Mouse (Mus musculus): ENCODE measurements around the gene 4930442H23Rik. TPM values are rescaled to one million over a fixed set of nuclear protein-coding genes. Genes with fewer than 3 reads are reported as not detected.
"Not testable (repeated sequence)": the region's sequence is repeated elsewhere in the genome, so short reads cannot be mapped to it uniquely, and the experiment has no call there.

The 4930442H23Rik gene
- polyA plus RNA-seq, 1 experiment: not detected

DNA sequence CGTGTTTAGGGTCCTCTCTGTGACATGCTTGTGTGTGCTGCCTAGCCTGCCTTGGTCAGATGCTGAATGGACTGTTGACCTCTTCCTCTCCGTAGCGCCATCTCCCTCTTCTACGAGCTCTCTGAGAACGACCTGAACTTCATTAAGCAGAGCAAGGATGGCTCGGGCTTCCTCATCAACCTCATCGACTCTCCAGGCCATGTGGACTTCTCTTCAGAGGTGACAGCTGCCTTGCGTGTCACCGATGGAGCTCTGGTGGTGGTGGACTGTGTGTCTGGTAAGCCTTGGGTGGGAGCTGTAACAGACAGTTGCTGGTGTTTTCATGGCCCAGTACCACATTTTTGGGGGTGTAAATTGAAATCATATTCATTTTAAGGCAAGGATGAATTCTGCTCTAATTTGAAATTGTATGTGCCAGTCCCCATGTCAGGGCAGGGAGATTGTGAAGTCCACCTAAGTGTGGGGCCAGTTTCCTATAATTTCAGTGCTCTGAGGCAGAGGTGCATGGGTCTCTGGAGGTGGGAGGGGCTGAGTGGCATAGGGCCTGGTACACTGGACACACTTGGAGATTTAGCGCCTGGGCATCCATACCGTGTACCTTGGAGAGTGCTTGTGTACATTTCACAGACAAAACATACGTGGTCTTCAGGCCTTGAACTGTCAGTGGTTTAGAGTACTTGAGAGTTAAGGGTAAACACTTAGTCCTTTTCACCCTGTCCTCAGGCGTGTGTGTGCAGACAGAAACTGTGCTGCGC lies 5.5 kb downstream of the 4930442H23Rik start:
- H3K36me3 ChIP-seq (replicated peaks; ENCODE audit: low read length): peaks cover 54% of the 10 kb centered on the region
- peak overlapping the region; percentile 98 for H3K4me3 ChIP-seq (replicated peaks)
- no peaks in the 10 kb centered on the region for H3K27me3 ChIP-seq (replicated peaks)
- TF ChIP-seq GATA1 (IDR thresholded peaks at IDR 0.05; ENCODE audit: borderline replicate concordance, low read length): no peak
- TF ChIP-seq FLI1 (IDR thresholded peaks at IDR 0.05; ENCODE audit: low read length): no peak
- H3K4me1 ChIP-seq: peaks cover 85% of the 10 kb centered on the region
- H3K9me3 ChIP-seq: no peaks in the 10 kb centered on the region

DNA sequence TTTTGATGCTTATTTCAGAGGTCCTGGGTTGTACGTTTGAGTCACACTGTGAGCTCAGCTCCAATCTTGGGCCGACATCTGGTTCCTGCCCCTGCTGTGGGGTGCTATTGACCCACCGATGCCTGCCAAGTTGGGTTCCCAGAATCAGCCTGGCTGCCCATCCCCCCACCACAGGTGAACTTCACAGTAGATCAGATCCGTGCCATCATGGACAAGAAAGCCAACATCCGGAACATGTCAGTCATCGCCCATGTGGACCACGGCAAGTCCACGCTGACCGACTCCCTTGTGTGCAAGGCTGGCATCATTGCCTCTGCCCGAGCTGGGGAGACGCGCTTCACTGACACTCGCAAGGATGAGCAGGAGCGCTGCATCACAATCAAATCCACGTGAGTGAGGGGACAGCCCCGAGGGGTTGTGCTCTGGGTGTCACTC lies 6.1 kb downstream of the 4930442H23Rik start:
- Histone ChIP-seq H3K36me3 (replicated peaks; ENCODE audit: low read length) (peaks cover 53% of the 10 kb centered on the region), H3K4me1 (peaks cover 89% of the 10 kb centered on the region), H3K27me3 (replicated peaks) (no peaks in the 10 kb centered on the region), H3K4me3 (replicated peaks) (peak overlapping the region; percentile 98), H3K9me3 (no peaks in the 10 kb centered on the region)
- TF ChIP-seq FLI1 (IDR thresholded peaks at IDR 0.05; ENCODE audit: low read length) (no peak), GATA1 (IDR thresholded peaks at IDR 0.05; ENCODE audit: borderline replicate concordance, low read length) (no peak)

GRCm38 (mm10) chr10:81176466-81177271 lies 7.0 kb downstream of the 4930442H23Rik start, which contains the start of gene Eef2:
Gene Eef2, plus strand, starts transcription at chr10:81176631.
- Histone ChIP-seq H3K27me3 (replicated peaks) (no peaks in the 10 kb centered on the region), H3K36me3 (replicated peaks; ENCODE audit: low read length) (peaks cover 45% of the 10 kb centered on the region), H3K9me3 (no peaks in the 10 kb centered on the region), H3K4me3 (replicated peaks) (peak within 1 kb of the TSS; percentile 98), H3K4me1 (peaks cover 83% of the 10 kb centered on the region)
- TF ChIP-seq GATA1 (IDR thresholded peaks at IDR 0.05; ENCODE audit: borderline replicate concordance, low read length) (no peak), FLI1 (IDR thresholded peaks at IDR 0.05; ENCODE audit: low read length) (no peak)

GRCm38 (mm10) chr10:81175936-81176465 lies 7.6 kb downstream of the 4930442H23Rik start:
- Histone ChIP-seq H3K27me3 (replicated peaks) (no peaks in the 10 kb centered on the region), H3K4me3 (replicated peaks) (peak overlapping the region; percentile 98), H3K36me3 (replicated peaks; ENCODE audit: low read length) (peaks cover 39% of the 10 kb centered on the region), H3K4me1 (peaks cover 77% of the 10 kb centered on the region), H3K9me3 (no peaks in the 10 kb centered on the region)
- TF ChIP-seq GATA1 (IDR thresholded peaks at IDR 0.05; ENCODE audit: borderline replicate concordance, low read length): no peak
- TF ChIP-seq FLI1 (IDR thresholded peaks at IDR 0.05; ENCODE audit: low read length): no peak

- Histone ChIP-seq H3K36me3 (replicated peaks; ENCODE audit: low read length) (peaks cover 33% of the 10 kb centered on the region), H3K4me3 (replicated peaks) (peak overlapping the region; percentile 98), H3K4me1 (peaks cover 70% of the 10 kb centered on the region)
- H3K27me3 ChIP-seq (replicated peaks); H3K9me3 ChIP-seq: not testable (repeated sequence)
Observed at GRCm38 (mm10) chr10:81175345-81175701, 8.3 kb downstream of the 4930442H23Rik start.

DNA sequence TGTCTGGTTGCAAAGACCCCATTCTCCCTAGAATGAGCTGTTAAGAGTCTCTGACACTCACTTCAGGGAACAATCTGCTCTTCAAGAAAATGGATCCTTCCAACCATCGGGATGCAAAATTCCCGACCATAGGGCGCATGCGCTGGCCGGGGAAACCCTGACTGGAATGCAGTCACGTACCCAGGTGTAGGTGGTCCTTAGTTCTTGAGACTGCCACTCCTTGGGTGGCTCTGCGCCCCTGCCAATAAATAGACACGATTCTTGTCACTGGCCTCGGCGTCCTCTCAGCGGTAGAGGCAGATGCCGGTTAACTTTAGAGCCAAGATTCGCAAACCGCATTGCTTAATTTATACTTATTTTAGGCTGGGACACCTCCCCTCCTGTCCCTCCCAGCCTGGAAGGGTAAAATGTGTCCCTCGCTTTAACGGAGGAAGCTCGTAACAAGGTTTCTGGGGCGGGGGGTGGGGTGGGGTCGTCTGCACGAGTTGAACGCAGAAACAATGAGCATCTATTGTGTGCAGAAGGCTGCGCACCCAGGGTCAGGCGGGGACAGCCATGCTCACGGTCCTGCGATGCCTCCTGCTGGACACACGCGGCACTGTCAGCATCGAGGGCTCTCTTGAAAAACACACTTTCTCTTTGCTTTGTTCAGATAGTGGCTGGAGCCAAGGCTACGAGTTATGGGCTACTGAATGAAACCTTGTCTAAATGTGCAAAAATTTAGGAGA lies 8.9 kb downstream of the 4930442H23Rik start:
- Histone ChIP-seq H3K36me3 (replicated peaks; ENCODE audit: low read length) (peaks cover 27% of the 10 kb centered on the region), H3K27me3 (replicated peaks) (no peaks in the 10 kb centered on the region), H3K9me3 (no peaks in the 10 kb centered on the region), H3K4me3 (replicated peaks) (peak overlapping the region; percentile 89), H3K4me1 (peaks cover 65% of the 10 kb centered on the region)
- TF ChIP-seq FLI1 (IDR thresholded peaks at IDR 0.05; ENCODE audit: low read length) (no peak), GATA1 (IDR thresholded peaks at IDR 0.05; ENCODE audit: borderline replicate concordance, low read length) (no peak)

GRCm38 (mm10) chr10:81173132-81173531 lies 10.5 kb downstream of the 4930442H23Rik start:
- TF ChIP-seq GATA1 (IDR thresholded peaks at IDR 0.05; ENCODE audit: borderline replicate concordance, low read length) (no peak), FLI1 (IDR thresholded peaks at IDR 0.05; ENCODE audit: low read length) (no peak)
- Histone ChIP-seq H3K36me3 (replicated peaks; ENCODE audit: low read length) (peaks cover 11% of the 10 kb centered on the region), H3K4me3 (replicated peaks) (peak overlapping the region; percentile 90), H3K9me3 (no peaks in the 10 kb centered on the region), H3K4me1 (peaks cover 60% of the 10 kb centered on the region), H3K27me3 (replicated peaks) (no peaks in the 10 kb centered on the region)

- Histone ChIP-seq H3K4me1 (peaks cover 60% of the 10 kb centered on the region), H3K4me3 (replicated peaks) (peak overlapping the region; percentile 79), H3K36me3 (replicated peaks; ENCODE audit: low read length) (peaks cover 14% of the 10 kb centered on the region)
- H3K27me3 ChIP-seq (replicated peaks); H3K9me3 ChIP-seq: not testable (repeated sequence)
Observed at GRCm38 (mm10) chr10:81169411-81169900, 14.2 kb downstream of the 4930442H23Rik start.

- peaks cover 60% of the 10 kb centered on the region for H3K4me1 ChIP-seq
- no peaks in the 10 kb centered on the region for H3K27me3 ChIP-seq (replicated peaks)
- peak overlapping the region; percentile 97 for H3K4me3 ChIP-seq (replicated peaks)
- peaks cover 21% of the 10 kb centered on the region for H3K36me3 ChIP-seq (replicated peaks; ENCODE audit: low read length)
- no peaks in the 10 kb centered on the region for H3K9me3 ChIP-seq
- TF ChIP-seq FLI1 (IDR thresholded peaks at IDR 0.05; ENCODE audit: low read length) (no peak), GATA1 (IDR thresholded peaks at IDR 0.05; ENCODE audit: borderline replicate concordance, low read length) (no peak)
Observed at GRCm38 (mm10) chr10:81168521-81169244, 15.0 kb downstream of the 4930442H23Rik start.

Data from megakaryocyte, embryonic 14.5 days (primary cell).